Mouse (Mus musculus): Measurements from ENCODE around the gene Fblim1.

Fblim1 gene

GRCm38 (mm10) chr4:141605861-141606260 lies at the start of gene Fblim1:
TSS of gene Fblim1 (minus strand) at chr4:141606096.
- no peak for DNase-seq

- DNase-seq, result no peak
These were observed 48.6 kb upstream of the Fblim1 start for GRCm38 (mm10) chr4:141654509-141654908.

GRCm38 (mm10) chr4:141653813-141654212 lies 47.9 kb upstream of the Fblim1 start:
- no peak for DNase-seq

GRCm38 (mm10) chr4:141653044-141653443 lies 47.1 kb upstream of the Fblim1 start:
- no peak for DNase-seq

GRCm38 (mm10) chr4:141651944-141652343 lies 46.0 kb upstream of the Fblim1 start:
- peak; percentile 24 for DNase-seq

GRCm38 (mm10) chr4:141651286-141651685 lies 45.4 kb upstream of the Fblim1 start:
- DNase-seq, result no peak

GRCm38 (mm10) chr4:141649244-141649643 lies 43.3 kb upstream of the Fblim1 start:
- DNase-seq, result peak; percentile 73

- no peak for DNase-seq
These were observed 42.4 kb upstream of the Fblim1 start for GRCm38 (mm10) chr4:141648262-141648661.

GRCm38 (mm10) chr4:141647187-141647586 lies 41.3 kb upstream of the Fblim1 start:
- DNase-seq, result no peak

- DNase-seq, result no peak
These were observed 40.1 kb upstream of the Fblim1 start for GRCm38 (mm10) chr4:141645988-141646387.

- peak; percentile 75 for DNase-seq
These were observed 37.4 kb upstream of the Fblim1 start for GRCm38 (mm10) chr4:141643118-141643855.

GRCm38 (mm10) chr4:141641961-141642811 lies 36.3 kb upstream of the Fblim1 start:
- DNase-seq, result no peak

- DNase-seq, result no peak
These were observed 35.5 kb upstream of the Fblim1 start for GRCm38 (mm10) chr4:141641353-141641771.

- DNase-seq, result no peak
These were observed 33.6 kb upstream of the Fblim1 start for GRCm38 (mm10) chr4:141639474-141639873.

- DNase-seq, result no peak
These were observed 30.8 kb upstream of the Fblim1 start for GRCm38 (mm10) chr4:141636693-141637092.

GRCm38 (mm10) chr4:141635991-141636390 lies 30.1 kb upstream of the Fblim1 start:
- no peak for DNase-seq

- DNase-seq, result no peak
These were observed 26.4 kb upstream of the Fblim1 start for GRCm38 (mm10) chr4:141632111-141632873.

GRCm38 (mm10) chr4:141631250-141631649 lies 25.4 kb upstream of the Fblim1 start:
- no peak for DNase-seq

- DNase-seq, result no peak
These were observed 24.1 kb upstream of the Fblim1 start for GRCm38 (mm10) chr4:141630021-141630420.

GRCm38 (mm10) chr4:141628661-141629060 lies 22.8 kb upstream of the Fblim1 start:
- no peak for DNase-seq

- no peak for DNase-seq
These were observed 21.6 kb upstream of the Fblim1 start for GRCm38 (mm10) chr4:141627502-141627901.

- DNase-seq, result no peak
These were observed 20.1 kb upstream of the Fblim1 start for GRCm38 (mm10) chr4:141625774-141626550.
